Mouse (Mus musculus) midbrain, postnatal 0 days (tissue): Measurements from ENCODE around the gene Gucy1a1. TPM values are rescaled to one million over a fixed set of nuclear protein-coding genes. Genes with fewer than 3 reads are reported as not detected.

Source experiments
- ATAC-seq: fragments of 200-750 bp; cut with Nextera tagmentation; 2 replicates; pipeline ENCODE4 v1.8.0; 2017; ENCODE audit warnings: moderate number of reproducible peaks, mild to moderate bottlenecking, moderate TSS enrichment, moderate library complexity; ENCODE audit not compliant: low FRiP score
- DNase-seq: peaks from one replicate; pipeline ENCODE4 v3.0.0-alpha.2; 2015; ENCODE audit warnings: low spot score
- H3K27ac ChIP-seq: fragments of 300-500 bp; sonication (generic); 2 replicates; pipeline ENCODE4 v1.5.1; 2014; ENCODE audit warnings: low read depth, mild to moderate bottlenecking, low read length, mixed read lengths
- H3K27me3 ChIP-seq: fragments of 300-500 bp; sonication (generic); 2 replicates; pipeline ENCODE4 v1.6.1; 2014; ENCODE audit warnings: low read length, control low read depth, mixed read lengths; ENCODE audit not compliant: insufficient read depth
- H3K36me3 ChIP-seq: fragments of 300-500 bp; sonication (generic); 2 replicates; pipeline ENCODE4 v1.6.1; 2014; ENCODE audit warnings: low read length, control low read depth, mixed read lengths; ENCODE audit not compliant: insufficient read depth
- H3K4me1 ChIP-seq: fragments of 300-500 bp; sonication (generic); 2 replicates; pipeline ENCODE4 v1.6.1; 2014; ENCODE audit warnings: mild to moderate bottlenecking, control low read depth, antibody characterized with exemption, low read length, mixed read lengths; ENCODE audit not compliant: insufficient read depth
- H3K4me2 ChIP-seq: fragments of 300-500 bp; sonication (generic); 2 replicates; pipeline ENCODE4 v1.6.1; 2014; ENCODE audit warnings: low read depth, mild to moderate bottlenecking, low read length, mixed read lengths; ENCODE audit not compliant: poor library complexity, severe bottlenecking
- H3K4me3 ChIP-seq: fragments of 300-500 bp; sonication (generic); 2 replicates; pipeline ENCODE4 v1.5.1; 2014; ENCODE audit warnings: low read depth, mild to moderate bottlenecking, low read length, moderate library complexity
- H3K9ac ChIP-seq: fragments of 300-500 bp; sonication (generic); replicated peaks from 2 replicates; pipeline ENCODE4 v1.6.1; 2014; ENCODE audit warnings: mild to moderate bottlenecking, low read length, moderate library complexity, mixed read lengths; ENCODE audit not compliant: poor library complexity, severe bottlenecking
- H3K9me3 ChIP-seq: fragments of 300-500 bp; sonication (generic); 2 replicates; pipeline ENCODE4 v1.6.1; 2016; ENCODE audit warnings: low read length, control low read depth
- CTCF ChIP-seq: IDR thresholded peaks from 2 replicates; pipeline ENCODE4 v1.5.1; 2016; ENCODE audit warnings: antibody characterized with exemption, mild to moderate bottlenecking
- WGBS: fragments of 180-500 bp; shearing (Covaris S2); extraction: QIAGEN DNeasy Blood & Tissue Kit; methylation state at CpG from one replicate; pipeline ENCODE4 v1.1.7; 2014; 5-methylcytosine and 5-hydroxymethylcytosine counted together
- polyA plus RNA-seq: library from polyadenylated mRNA; unstranded; fragments of >200 nt; fragmentation: Nextera tagmentation; extraction: Ambion mirVana; gene quantifications from 2 replicates; pipeline ENCODE4 v1.2.1, GENCODE M21; 2015
- total RNA-seq: library from RNA; depleted of rRNA; stranded (reverse); fragments of >200 nt; gene quantifications from 2 replicates; pipeline ENCODE4 v1.2.3, GENCODE M21; 2014

The Gucy1a1 gene
- total and polyA plus RNA-seq, 2 experiments from 2014 or later = 21.4 to 45.7 TPM

DNA sequence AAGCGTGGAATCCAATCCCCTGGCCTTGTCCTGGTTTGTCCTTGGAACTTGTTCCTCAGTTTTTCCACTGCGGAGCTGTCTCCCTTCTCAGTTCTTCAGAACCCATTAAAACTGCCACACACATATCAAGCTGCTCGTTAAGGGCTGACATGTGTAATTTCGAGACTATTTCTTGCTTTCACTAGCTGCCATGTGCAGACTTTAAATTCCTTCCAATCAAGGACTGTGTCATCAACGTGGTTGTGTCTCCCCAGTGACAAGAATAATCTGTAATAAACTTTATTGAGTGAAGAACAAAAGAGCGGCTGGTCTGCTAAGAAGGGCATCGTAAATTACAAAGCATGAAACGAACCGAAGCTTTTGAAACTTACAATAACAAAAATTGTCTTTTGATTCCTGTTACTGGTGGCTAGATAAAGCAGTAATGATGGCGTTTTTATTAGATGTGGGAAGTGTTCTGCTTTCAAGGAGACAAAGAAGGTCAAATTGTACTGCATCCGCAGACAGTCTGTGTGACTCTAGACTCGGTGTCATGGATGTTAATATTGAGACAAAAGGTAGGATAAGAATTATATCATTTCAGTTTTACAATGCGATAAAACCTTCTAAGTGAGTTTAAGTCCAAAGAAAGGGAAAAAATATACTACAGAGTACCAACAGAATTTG, 7.5 kb downstream of the Gucy1a1 start:
- Histone ChIP-seq H3K9me3 (no peaks in the 10 kb centered on the region), H3K27ac (no peak overlapping the region), H3K4me3 (no peak overlapping the region), H3K9ac (no peak overlapping the region), H3K27me3 (no peaks in the 10 kb centered on the region), H3K36me3 (no peaks in the 10 kb centered on the region), H3K4me1 (no peaks in the 10 kb centered on the region), H3K4me2 (no peak overlapping the region)
- DNase-seq (no peak), ATAC-seq (no peak)
- WGBS = 79% methylated on average over 13 of the region's 13 CpGs
- TF ChIP-seq CTCF = no peak

- ATAC-seq = no peak
- Histone ChIP-seq H3K27ac (no peak overlapping the region), H3K27me3 (no peaks in the 10 kb centered on the region), H3K9me3 (no peaks in the 10 kb centered on the region), H3K4me3 (no peak overlapping the region), H3K4me1 (no peaks in the 10 kb centered on the region), H3K4me2 (no peak overlapping the region), H3K9ac (no peak overlapping the region), H3K36me3 (no peaks in the 10 kb centered on the region)
- WGBS = 67% methylated on average over 1 of the region's 1 CpGs
- DNase-seq = no peak
- TF ChIP-seq CTCF = no peak
Measured at GRCm38 (mm10) chr3:82135483-82135882, 10.1 kb downstream of the Gucy1a1 start.

DNA sequence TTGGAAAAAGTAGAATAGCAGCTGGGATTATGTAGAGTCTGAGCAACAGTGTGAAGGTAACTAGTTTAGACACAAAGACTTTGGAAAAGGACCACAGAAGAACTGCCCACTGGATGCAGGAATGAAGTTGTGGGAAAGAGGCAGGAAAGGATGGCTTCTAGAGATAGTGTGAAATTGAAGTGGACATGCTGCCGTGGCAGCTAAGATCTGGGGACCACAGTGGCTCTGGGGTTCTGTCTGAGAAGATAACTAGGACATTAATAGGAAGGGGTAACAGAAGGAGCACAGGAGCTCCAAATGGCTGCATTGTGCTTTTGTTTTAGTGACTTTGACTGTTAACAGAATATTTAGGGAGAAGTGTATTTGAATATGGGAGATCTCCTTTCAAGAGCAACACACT, 16.3 kb downstream of the Gucy1a1 start:
- Histone ChIP-seq H3K9ac (no peak overlapping the region), H3K4me3 (no peak overlapping the region), H3K27ac (no peak overlapping the region), H3K9me3 (no peaks in the 10 kb centered on the region), H3K27me3 (no peaks in the 10 kb centered on the region), H3K4me1 (no peaks in the 10 kb centered on the region), H3K36me3 (no peaks in the 10 kb centered on the region), H3K4me2 (no peak overlapping the region)
- 38% methylated on average over 1 of the region's 1 CpGs for WGBS
- no peak for DNase-seq
- ATAC-seq = no peak
- no peak for TF ChIP-seq CTCF

DNA sequence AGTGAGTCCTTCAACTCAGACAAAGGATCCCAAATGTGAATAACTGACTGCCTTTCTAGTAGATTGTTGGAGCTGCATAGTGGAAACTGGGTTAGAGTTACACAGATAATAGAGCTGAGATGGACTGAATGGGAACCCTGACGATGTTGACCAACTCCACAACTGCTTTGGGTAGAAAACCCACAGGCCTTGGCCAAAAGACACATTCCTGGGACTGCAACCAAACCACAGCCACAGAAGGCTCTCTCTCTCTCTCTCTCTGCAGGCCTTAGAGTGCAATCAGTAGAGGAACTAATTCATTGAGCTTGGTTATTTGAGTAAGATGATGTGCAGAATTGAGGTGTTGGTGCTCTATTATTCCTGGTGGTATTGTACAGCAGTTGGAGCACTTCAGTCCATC, 21.0 kb downstream of the Gucy1a1 start:
- Histone ChIP-seq H3K36me3 (no peaks in the 10 kb centered on the region), H3K4me3 (no peak overlapping the region), H3K9ac (no peak overlapping the region), H3K27me3 (no peaks in the 10 kb centered on the region), H3K4me1 (no peaks in the 10 kb centered on the region), H3K27ac (no peak overlapping the region), H3K4me2 (no peak overlapping the region), H3K9me3 (no peaks in the 10 kb centered on the region)
- DNase-seq (no peak), ATAC-seq (no peak)
- no peak for TF ChIP-seq CTCF
- 81% methylated on average over 1 of the region's 1 CpGs for WGBS

GRCm38 (mm10) chr3:82118916-82119315, 26.7 kb downstream of the Gucy1a1 start:
- no peak for DNase-seq
- no peak overlapping the region for H3K9ac ChIP-seq
- 100% methylated on average over 1 of the region's 1 CpGs for WGBS
- no peak overlapping the region for H3K4me2 ChIP-seq
- H3K27ac ChIP-seq = no peak overlapping the region
- TF ChIP-seq CTCF = no peak
- ATAC-seq = no peak
- H3K4me3 ChIP-seq = no peak overlapping the region
- no peaks in the 10 kb centered on the region for H3K4me1 ChIP-seq
- H3K27me3 ChIP-seq = no peaks in the 10 kb centered on the region
- no peaks in the 10 kb centered on the region for H3K9me3 ChIP-seq
- no peaks in the 10 kb centered on the region for H3K36me3 ChIP-seq

GRCm38 (mm10) chr3:82112439-82112838, 33.1 kb downstream of the Gucy1a1 start:
- H3K4me2 ChIP-seq = no peak overlapping the region
- no peaks in the 10 kb centered on the region for H3K36me3 ChIP-seq
- DNase-seq (peak; percentile 5), ATAC-seq (no peak)
- no peaks in the 10 kb centered on the region for H3K4me1 ChIP-seq
- H3K4me3 ChIP-seq = no peak overlapping the region
- H3K27me3 ChIP-seq = no peaks in the 10 kb centered on the region
- no peak for TF ChIP-seq CTCF
- H3K9me3 ChIP-seq = no peaks in the 10 kb centered on the region
- H3K9ac ChIP-seq = no peak overlapping the region
- WGBS = 50% methylated on average over 2 of the region's 2 CpGs
- no peak overlapping the region for H3K27ac ChIP-seq
